Mouse (Mus musculus): ENCODE data around the gene Nppb.

Nppb gene

DNA sequence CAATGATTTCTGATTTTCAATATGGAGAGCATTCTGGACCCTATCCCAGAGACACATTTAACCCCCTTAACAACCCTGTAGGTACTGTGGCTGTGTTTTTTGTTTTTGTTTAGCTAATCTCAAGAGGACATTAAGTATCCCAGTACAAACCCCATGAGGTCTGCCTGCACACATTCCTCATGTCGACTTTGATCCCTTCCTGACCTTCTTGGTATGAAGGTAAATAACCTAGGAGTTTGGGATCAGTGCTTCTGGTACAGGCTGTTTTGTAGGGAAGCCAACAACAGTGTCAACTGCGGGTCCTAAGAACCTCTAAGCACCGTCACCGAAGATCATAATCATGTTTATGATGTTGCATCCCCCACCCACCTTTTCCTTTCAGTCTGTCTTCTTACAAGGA lies 7.9 kb upstream of the Nppb start:
- peak; percentile 87 for DNase-seq

DNA sequence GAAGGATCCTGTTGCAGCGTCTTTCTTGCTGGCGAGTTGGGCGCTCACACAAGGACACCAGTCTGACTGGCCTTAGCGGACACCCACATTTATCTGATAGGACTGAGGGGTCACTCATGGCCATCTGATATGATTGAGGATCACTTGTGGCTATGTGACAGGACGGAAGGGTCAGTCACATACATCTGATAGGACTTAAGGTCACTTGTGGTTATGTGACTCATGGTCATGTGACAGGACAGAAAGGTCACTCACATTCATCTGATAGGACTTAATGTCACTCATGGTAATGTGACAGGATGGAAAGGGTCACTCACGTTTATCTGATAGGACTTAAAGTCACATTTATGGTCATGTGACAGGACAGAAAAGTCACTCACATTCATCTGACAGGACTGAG lies 7.2 kb upstream of the Nppb start:
- no peak for DNase-seq

GRCm38 (mm10) chr4:147979441-147979860 lies 6.1 kb upstream of the Nppb start:
- peak; percentile 73 for DNase-seq

GRCm38 (mm10) chr4:147993571-147994095 lies 8.0 kb downstream of the Nppb start:
- DNase-seq: no peak

GRCm38 (mm10) chr4:147995311-147995710 lies 9.7 kb downstream of the Nppb start:
- no peak for DNase-seq

DNA sequence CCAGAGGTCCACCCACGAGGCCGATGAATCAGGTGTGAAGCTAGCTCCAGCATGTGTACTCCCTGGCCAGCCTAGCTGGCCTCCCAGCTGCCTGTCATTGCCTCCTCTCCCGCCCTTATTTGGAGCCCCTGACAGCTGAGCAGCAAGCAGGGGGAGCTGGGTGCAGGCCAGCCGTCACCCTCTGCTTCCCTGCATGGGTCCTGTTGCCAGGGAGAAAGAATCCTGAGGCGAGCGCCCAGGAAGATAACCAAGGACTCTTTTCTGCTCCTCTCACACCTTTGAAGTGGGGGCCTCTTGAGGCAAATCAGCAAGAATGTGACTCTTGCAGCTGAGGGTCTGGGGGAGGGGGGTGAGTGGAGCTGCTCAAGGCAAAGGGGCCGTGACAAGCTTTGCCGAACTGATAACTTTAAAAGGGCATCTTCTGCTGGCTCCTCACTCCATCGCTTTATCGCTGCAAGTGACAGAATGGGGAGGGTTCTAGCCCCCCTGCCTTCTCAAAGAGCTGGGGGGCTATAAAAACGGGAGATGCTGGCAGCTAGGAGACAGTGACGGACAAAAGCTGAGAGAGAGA lies 14.7 kb downstream of the Nppb start, which contains the start of gene Nppa:
Gene Nppa (plus strand): TSS at position 521 of the 571 bp plus-strand sequence.
- no peak for DNase-seq

GRCm38 (mm10) chr4:148001013-148001789 lies 15.6 kb downstream of the Nppb start:
- DNase-seq: no peak

DNA sequence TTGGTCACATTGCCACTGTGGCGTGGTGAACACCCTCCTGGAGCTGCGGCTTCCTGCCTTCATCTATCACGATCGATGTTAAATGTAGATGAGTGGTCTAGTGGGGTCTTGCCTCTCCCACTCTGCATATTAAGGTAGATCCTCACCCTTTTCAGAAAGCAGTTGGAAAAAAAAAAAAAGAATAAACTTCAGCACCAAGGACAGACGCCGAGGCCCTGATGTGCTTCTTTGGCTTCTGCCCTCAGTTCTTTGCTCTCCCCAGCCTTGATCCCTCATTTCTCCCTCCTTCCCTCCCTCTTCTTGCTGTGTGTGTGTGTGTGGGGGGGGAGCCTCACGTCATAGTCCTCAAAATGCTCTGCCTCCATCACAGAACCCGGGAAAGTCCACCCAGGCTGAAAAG lies 16.3 kb downstream of the Nppb start:
- DNase-seq: no peak

DNA sequence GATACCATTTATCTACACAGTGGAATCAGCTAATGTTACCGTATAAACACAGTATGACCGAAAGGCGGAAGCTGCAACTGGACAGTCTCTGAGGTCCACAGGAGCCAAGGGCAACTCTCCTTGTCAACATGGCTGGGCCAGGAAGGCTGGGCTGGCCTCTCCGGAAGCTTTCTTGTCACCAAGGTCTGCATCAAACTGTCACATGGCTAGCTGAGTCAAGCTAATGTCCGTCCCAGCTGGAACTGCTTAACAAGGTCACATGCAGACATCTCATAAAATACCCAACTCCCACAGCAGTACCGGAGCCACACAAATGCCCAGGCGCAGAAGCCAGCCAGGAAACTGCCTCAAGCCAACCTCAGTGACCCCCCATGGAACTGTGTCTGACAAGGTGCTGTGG lies 18.8 kb downstream of the Nppb start:
- DNase-seq: no peak

- peak; percentile 66 for DNase-seq
Measured at GRCm38 (mm10) chr4:148008412-148008811, 22.8 kb downstream of the Nppb start.

- peak; percentile 61 for DNase-seq
Measured at GRCm38 (mm10) chr4:148009641-148010040, 24.1 kb downstream of the Nppb start.

DNA sequence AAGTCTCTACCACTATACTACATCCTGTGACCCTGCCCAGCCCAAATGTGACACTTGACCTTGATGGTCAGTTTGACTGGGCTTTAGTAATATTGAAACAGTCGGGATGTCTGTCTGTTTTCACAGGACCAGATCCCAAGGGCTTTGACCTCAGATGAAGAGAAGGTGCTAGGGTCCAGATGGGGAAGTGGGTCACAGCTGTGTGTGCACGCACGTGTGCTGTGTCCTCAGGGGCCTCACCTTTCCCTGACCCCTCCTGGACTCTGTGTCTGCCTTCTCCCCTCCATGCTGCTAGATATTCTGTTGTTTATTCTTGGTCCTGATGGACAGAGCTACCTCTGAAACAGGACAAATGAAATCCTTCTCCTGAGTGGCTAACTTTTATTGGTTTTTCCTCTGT lies 25.7 kb downstream of the Nppb start:
- no peak for DNase-seq

DNA sequence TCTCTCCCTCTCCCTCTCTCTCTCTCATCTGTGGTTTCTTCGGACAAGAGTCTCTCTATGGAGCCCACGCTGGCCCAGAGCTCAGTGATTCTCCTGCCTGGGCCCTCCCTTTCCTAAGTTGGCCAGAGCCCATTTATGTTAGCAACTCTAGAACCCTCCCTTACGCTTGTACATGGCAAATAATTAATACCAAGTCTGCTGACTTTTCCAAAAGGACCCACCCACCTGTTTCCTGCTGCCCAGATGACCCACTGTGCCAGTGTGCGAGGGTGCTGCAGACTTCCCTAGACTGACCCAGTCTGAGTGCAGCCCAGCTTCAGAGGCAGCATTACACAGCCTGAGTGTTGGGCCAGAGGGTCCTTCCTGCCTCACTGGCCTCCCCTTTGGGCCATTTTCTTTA lies 26.6 kb downstream of the Nppb start:
- DNase-seq: peak; percentile 57

GRCm38 (mm10) chr4:148015418-148015817 lies 29.8 kb downstream of the Nppb start:
- no peak for DNase-seq

GRCm38 (mm10) chr4:148016981-148017380 lies 31.4 kb downstream of the Nppb start:
- peak; percentile 71 for DNase-seq

GRCm38 (mm10) chr4:148018410-148018809 lies 32.8 kb downstream of the Nppb start:
- DNase-seq: no peak

DNA sequence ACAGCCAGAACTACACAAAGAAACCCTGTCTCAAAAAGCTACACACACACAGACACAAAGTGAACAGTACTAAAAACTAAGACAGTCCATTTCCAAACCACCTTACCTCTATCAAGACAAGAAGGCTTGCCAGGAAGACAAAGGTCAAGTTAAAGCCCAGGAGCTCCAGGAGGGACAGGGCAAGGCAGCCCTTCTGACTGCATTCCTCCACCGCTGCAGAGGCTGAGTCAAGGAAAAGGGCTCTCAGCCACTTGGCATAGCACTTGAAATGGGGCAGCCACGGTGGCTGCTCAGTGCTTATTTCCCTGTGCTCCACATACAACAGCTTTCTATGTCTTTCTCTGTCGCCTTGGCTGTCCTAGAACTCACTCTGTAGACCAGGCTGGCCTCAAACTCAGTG lies 38.4 kb downstream of the Nppb start:
- DNase-seq: peak; percentile 87

DNA sequence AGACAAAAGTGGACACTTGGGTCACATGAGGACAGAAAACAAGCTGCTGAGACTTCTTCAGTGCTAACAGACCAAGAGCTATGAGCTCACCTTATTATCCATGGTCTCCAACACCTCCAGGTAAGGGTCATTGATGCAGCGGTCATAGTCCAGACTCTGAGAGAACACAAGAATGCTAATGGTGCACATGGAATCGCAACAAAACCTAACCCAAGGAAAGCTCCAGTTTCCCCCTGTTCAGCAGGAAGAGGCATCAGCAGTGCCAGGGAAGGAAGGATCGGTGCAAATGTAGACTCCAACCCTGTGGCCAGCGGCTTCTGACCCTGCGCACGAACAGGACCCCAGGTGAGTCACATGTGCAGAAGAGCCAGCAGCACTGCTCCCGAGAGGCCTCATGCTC lies 43.7 kb downstream of the Nppb start:
- peak; percentile 65 for DNase-seq

DNA sequence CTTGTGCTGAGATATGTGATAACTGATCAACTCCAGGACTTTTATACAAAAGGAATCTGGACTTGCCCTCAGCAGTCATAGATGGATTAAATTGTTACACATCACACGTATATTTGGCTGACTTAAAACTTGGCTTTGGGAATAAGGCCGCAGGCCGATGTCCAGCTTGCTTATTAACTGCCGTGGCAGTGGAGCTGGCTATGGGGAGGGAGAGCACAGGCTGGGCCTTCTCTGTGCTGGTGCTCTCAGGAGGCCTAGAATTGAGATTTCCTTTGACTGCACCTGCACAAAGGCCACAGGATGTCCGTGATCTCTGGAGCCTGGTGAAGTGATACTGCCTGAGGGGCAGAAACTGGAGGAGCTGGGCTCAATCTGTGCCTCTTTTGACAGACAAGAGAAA lies 44.9 kb downstream of the Nppb start:
- peak; percentile 85 for DNase-seq

DNA sequence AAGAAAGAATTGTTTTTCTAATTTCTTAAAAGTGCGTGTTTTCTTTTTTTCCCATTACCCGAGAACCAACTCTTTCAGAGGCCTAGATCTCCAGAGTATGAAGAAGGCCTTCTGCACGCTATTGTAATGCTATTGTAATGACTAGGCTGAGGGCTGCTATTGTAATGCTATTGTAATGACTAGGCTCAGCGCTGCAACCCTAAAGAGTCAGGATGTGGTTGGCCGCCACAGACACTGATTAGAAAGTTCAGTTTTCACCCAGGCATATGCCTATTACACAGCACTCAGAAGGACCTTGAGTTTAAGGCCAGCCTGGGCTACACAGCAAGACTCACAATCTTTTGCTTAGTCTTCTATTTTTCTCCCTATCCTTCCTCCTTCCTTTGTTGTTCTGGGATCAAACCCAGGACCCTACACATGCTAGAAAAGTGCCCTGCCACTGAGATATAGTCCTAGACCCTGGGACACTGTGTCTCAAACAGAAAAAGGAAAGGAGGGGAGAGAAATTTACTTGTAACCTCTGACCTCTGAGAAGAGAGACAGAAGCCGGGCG lies 48.3 kb downstream of the Nppb start:
- DNase-seq: no peak

DNA sequence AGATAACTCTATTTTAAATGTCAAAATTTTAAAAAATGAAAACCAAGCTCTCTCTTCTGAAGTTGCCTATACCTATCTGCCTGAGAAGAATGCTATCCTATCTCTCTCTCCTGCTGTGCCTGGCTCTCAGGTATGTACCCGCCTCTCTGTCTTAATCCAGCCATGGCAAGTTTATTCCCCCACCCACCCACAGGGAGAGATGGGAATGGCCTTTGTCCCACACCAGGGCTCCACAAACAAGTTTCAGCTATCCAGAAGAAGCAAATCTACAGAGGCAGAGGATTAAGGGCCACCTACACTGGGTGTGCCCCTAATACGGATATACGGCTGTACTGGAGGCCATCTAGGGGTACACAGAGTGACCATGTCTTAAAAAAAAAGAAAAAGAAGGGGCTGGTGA lies 49.9 kb downstream of the Nppb start:
- peak; percentile 60 for DNase-seq
